Mouse (Mus musculus) megakaryocyte progenitor cell, adult 5-6 weeks (primary cell): ENCODE data around the gene Ak4. TPM values are rescaled to one million over a fixed set of nuclear protein-coding genes. Genes with fewer than 3 reads are reported as not detected.

Source experiments
- ATAC-seq: replicated peaks from 2 replicates; pipeline ENCODE4 v1.8.0; 2016; ENCODE audit warnings: mild to moderate bottlenecking, moderate TSS enrichment, inconsistent platforms; ENCODE audit not compliant: poor library complexity
- total RNA-seq, 2 experiments: library from RNA; stranded (forward) in 1 of 2; stranded (reverse) in 1 of 2; fragments of 157-497, 149-512 nt in 1 of 2; fragments of 200-1000 nt in 1 of 2; gene quantifications; 2 replicates each; pipeline versions ENCODE4 v1.2.3 to v1.2.4; 2015 to 2017

Gene Ak4
- total RNA-seq, 2 experiments from 2014 or later, result 13.5 to 20.3 TPM

GRCm38 (mm10) chr4:101508851-101509577, 89.9 kb downstream of the Ak4 start:
- peak; percentile 4; the same call in 1 of the 2 replicates for ATAC-seq

- peak; percentile 18 for ATAC-seq
Measured at GRCm38 (mm10) chr4:101510111-101510903, 91.2 kb downstream of the Ak4 start.

- no peak for ATAC-seq
Measured at GRCm38 (mm10) chr4:101510904-101511210, 91.8 kb downstream of the Ak4 start.

- ATAC-seq, result no peak
Measured at GRCm38 (mm10) chr4:101511768-101512521, 92.9 kb downstream of the Ak4 start.

GRCm38 (mm10) chr4:101513251-101513650, 94.2 kb downstream of the Ak4 start:
- 0 out of 2 replicates have a peak, but pooled peaks have one; percentile 9 for ATAC-seq

GRCm38 (mm10) chr4:101515853-101516252, 96.8 kb downstream of the Ak4 start:
- ATAC-seq, result no peak

Other genes with a start within 250 kb of the Ak4 start
- 60.2 and 69.1 TPM in 2 replicates for gene Jak1, start 154.0 kb upstream of the Ak4 start, total RNA-seq (2015)
- 56.6 and 62.6 TPM in 2 replicates for gene Jak1, start 154.0 kb upstream of the Ak4 start, total RNA-seq (2017)
- 15.7 and 22.1 TPM in 2 replicates for gene Dnajc6, start 77.4 kb downstream of the Ak4 start, total RNA-seq (2015)
- gene Dnajc6, start 77.4 kb downstream of the Ak4 start, total RNA-seq (2017), result 17.6 and 21.6 TPM in 2 replicates
- 35.8 and 37.3 TPM in 2 replicates for gene Leprot, start 228.4 kb downstream of the Ak4 start, total RNA-seq (2015)
- 47.9 and 60.3 TPM in 2 replicates for gene Leprot, start 228.4 kb downstream of the Ak4 start, total RNA-seq (2017)